Mouse (Mus musculus) bone marrow macrophage, adult 2 months (primary cell): ENCODE data around the gene Zmym5.

Experiments
- CTCF ChIP-seq: IDR thresholded peaks from 2 replicates; pipeline ENCODE4 v1.5.1; 2012; ENCODE audit warnings: low read depth, mild to moderate bottlenecking, low read length, moderate library complexity
- POLR2A ChIP-seq: IDR thresholded peaks from 2 replicates; pipeline ENCODE4 v1.6.1; 2012; ENCODE audit warnings: mild to moderate bottlenecking, low read depth, low read length, borderline replicate concordance

GRCm38 (mm10) chr14:56812520-56813036 is 1.1 kb upstream of the Zmym5 start:
- TF ChIP-seq CTCF (no peak), POLR2A (no peak)
